Mouse (Mus musculus) kidney, adult 2 months (tissue): ENCODE data around the gene Etv4. TPM values are rescaled to one million over a fixed set of nuclear protein-coding genes. Genes with fewer than 3 reads are reported as not detected.

Experiments used
- DNase-seq: peaks from one replicate; pipeline ENCODE4 v3.0.0; 2021
- H3K27ac ChIP-seq: fragments of 200-500 bp; 2 replicates; pipeline ENCODE4 v1.5.1; 2012; ENCODE audit warnings: low read depth, low read length, control low read depth, inconsistent platforms; ENCODE audit not compliant: insufficient read depth
- H3K27me3 ChIP-seq: fragments of 200-500 bp; replicated peaks from 2 replicates; pipeline ENCODE4 v1.6.1; 2012; ENCODE audit warnings: mild to moderate bottlenecking, moderate library complexity, low read length, inconsistent platforms; ENCODE audit not compliant: control insufficient read depth, insufficient read depth
- H3K36me3 ChIP-seq: fragments of 200-500 bp; 2 replicates; pipeline ENCODE4 v1.6.1; 2012; ENCODE audit warnings: mild to moderate bottlenecking, moderate library complexity, low read length, inconsistent platforms; ENCODE audit not compliant: control insufficient read depth, insufficient read depth
- H3K4me1 ChIP-seq: fragments of 200-500 bp; 2 replicates; pipeline ENCODE4 v1.6.1; 2011; ENCODE audit warnings: low read length; ENCODE audit not compliant: control insufficient read depth, insufficient read depth
- H3K4me3 ChIP-seq: fragments of 200-500 bp; 2 replicates; pipeline ENCODE4 v1.5.1; 2011; ENCODE audit warnings: mild to moderate bottlenecking, low read depth, low read length, control low read depth; ENCODE audit not compliant: insufficient read depth
- CTCF ChIP-seq: fragments of 200-500 bp; conservative IDR thresholded peaks from 2 replicates; pipeline ENCODE4 v1.5.1; 2011; ENCODE audit warnings: low read depth, mild to moderate bottlenecking, control low read depth, low read length, moderate library complexity, mixed read lengths; ENCODE audit not compliant: insufficient read depth, insufficient read length
- POLR2A ChIP-seq: fragments of 200-500 bp; IDR thresholded peaks from one replicate; pipeline ENCODE4 v1.6.1; 2011; ENCODE audit warnings: low read depth, low read length, control low read depth
- WGBS: fragments of 180-500 bp; shearing (Covaris S2); methylation state at CpG from one replicate; pipeline ENCODE4 v1.1.7; 2018; 5-methylcytosine and 5-hydroxymethylcytosine counted together
- polyA plus RNA-seq: library from polyadenylated mRNA; depleted of rRNA; stranded (reverse); fragments of >200 nt; gene quantifications from 2 replicates; pipeline ENCODE4 v1.2.3, GENCODE M21; 2012

Etv4 gene
- polyA plus RNA-seq, 1 experiment: 1.1 TPM

- Histone ChIP-seq H3K4me3 (no peak overlapping the region), H3K27ac (no peak overlapping the region), H3K27me3 (no peaks in the 10 kb centered on the region), H3K36me3 (peaks cover 11% of the 10 kb centered on the region), H3K4me1 (no peaks in the 10 kb centered on the region)
- no peak for DNase-seq
- 97% methylated on average over 3 of the region's 3 CpGs for WGBS
- TF ChIP-seq POLR2A: no peak
- TF ChIP-seq CTCF: no peak
Measured at GRCm38 (mm10) chr11:101759530-101759929, 25.6 kb downstream of the Etv4 start.

GRCm38 (mm10) chr11:101758431-101758830 lies 26.7 kb downstream of the Etv4 start:
- Histone ChIP-seq H3K27me3 (no peaks in the 10 kb centered on the region), H3K36me3 (peaks cover 12% of the 10 kb centered on the region), H3K27ac (no peak overlapping the region), H3K4me3 (no peak overlapping the region), H3K4me1 (no peaks in the 10 kb centered on the region)
- no peak for DNase-seq
- TF ChIP-seq CTCF (no peak), POLR2A (no peak)
- WGBS: 82% methylated on average over 5 of the region's 5 CpGs

GRCm38 (mm10) chr11:101757366-101757765 lies 27.8 kb downstream of the Etv4 start:
- WGBS: 82% methylated on average over 8 of the region's 8 CpGs
- H3K36me3 ChIP-seq: peaks cover 13% of the 10 kb centered on the region
- no peaks in the 10 kb centered on the region for H3K27me3 ChIP-seq
- H3K27ac ChIP-seq: no peak overlapping the region
- H3K4me3 ChIP-seq: no peak overlapping the region
- no peak for TF ChIP-seq POLR2A
- no peak for TF ChIP-seq CTCF
- no peak for DNase-seq
- H3K4me1 ChIP-seq: no peaks in the 10 kb centered on the region

GRCm38 (mm10) chr11:101756616-101757015 lies 28.6 kb downstream of the Etv4 start:
- DNase-seq: no peak
- H3K4me3 ChIP-seq: no peak overlapping the region
- no peak overlapping the region for H3K27ac ChIP-seq
- no peaks in the 10 kb centered on the region for H3K27me3 ChIP-seq
- H3K36me3 ChIP-seq: peaks cover 13% of the 10 kb centered on the region
- 90% methylated on average over 8 of the region's 8 CpGs for WGBS
- no peak for TF ChIP-seq POLR2A
- no peak for TF ChIP-seq CTCF
- no peaks in the 10 kb centered on the region for H3K4me1 ChIP-seq

- H3K4me3 ChIP-seq: peak overlapping the region; percentile 92
- H3K27me3 ChIP-seq: no peaks in the 10 kb centered on the region
- TF ChIP-seq POLR2A (no peak), CTCF (no peak)
- peaks cover 2% of the 10 kb centered on the region for H3K36me3 ChIP-seq
- WGBS: 21% methylated on average over 9 of the region's 9 CpGs
- H3K4me1 ChIP-seq: peaks cover 4% of the 10 kb centered on the region; the same call in 1 of the 2 replicates
- no peak for DNase-seq
- H3K27ac ChIP-seq: no peak overlapping the region
Measured at GRCm38 (mm10) chr11:101733596-101733995, 51.6 kb downstream of the Etv4 start.

- H3K27me3 ChIP-seq: no peaks in the 10 kb centered on the region
- peaks cover 4% of the 10 kb centered on the region; the same call in 1 of the 2 replicates for H3K4me1 ChIP-seq
- H3K27ac ChIP-seq: peak within 1 kb of the TSS; percentile 78
- peak within 1 kb of the TSS; percentile 92 for H3K4me3 ChIP-seq
- TF ChIP-seq CTCF (peak; percentile 99; the same call in 1 of the 2 replicates), POLR2A (no peak)
- WGBS: under 1% methylated on average over 51 of the region's 51 CpGs
- DNase-seq: peak; percentile 99
- peaks cover 2% of the 10 kb centered on the region for H3K36me3 ChIP-seq
Measured at GRCm38 (mm10) chr11:101732518-101733440, 52.4 kb downstream of the Etv4 start, which contains the start of gene Dhx8. TSS of gene Dhx8 (plus strand) at chr11:101732919.

GRCm38 (mm10) chr11:101729308-101729707 lies 55.9 kb downstream of the Etv4 start:
- no peak overlapping the region for H3K27ac ChIP-seq
- TF ChIP-seq CTCF (no peak), POLR2A (no peak)
- no peak overlapping the region for H3K4me3 ChIP-seq
- H3K36me3 ChIP-seq: no peaks in the 10 kb centered on the region
- WGBS: 69% methylated on average over 3 of the region's 3 CpGs
- no peak for DNase-seq
- H3K27me3 ChIP-seq: no peaks in the 10 kb centered on the region
- H3K4me1 ChIP-seq: peaks cover 4% of the 10 kb centered on the region; the same call in 1 of the 2 replicates
